Mouse (Mus musculus): Measurements from ENCODE around the gene Ylpm1.

The Ylpm1 gene

DNA sequence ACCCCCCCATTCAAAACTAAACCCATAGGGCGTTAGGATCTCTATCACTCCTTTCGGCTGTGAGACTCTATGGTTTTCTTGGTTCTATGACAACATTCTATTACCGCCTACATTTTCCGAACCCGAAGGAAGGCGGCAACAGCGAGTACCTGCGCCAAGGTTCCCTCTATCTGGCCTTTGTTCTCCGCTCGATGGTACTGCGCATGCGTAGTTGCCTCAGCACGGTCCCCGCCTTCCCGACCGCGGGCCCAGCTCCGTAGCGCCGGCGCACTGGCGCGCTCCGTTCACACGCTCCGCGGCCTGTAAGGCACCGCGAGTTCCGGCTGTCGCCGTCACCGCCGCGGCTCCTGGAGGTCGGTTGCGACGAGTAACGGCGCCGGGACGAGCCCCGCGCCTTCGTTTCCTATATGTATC lies at the start of gene Ylpm1:
TSS of gene Ylpm1 (plus strand) at position 239 of the 414 bp plus-strand sequence.
- DNase-seq = peak; percentile 96

DNA sequence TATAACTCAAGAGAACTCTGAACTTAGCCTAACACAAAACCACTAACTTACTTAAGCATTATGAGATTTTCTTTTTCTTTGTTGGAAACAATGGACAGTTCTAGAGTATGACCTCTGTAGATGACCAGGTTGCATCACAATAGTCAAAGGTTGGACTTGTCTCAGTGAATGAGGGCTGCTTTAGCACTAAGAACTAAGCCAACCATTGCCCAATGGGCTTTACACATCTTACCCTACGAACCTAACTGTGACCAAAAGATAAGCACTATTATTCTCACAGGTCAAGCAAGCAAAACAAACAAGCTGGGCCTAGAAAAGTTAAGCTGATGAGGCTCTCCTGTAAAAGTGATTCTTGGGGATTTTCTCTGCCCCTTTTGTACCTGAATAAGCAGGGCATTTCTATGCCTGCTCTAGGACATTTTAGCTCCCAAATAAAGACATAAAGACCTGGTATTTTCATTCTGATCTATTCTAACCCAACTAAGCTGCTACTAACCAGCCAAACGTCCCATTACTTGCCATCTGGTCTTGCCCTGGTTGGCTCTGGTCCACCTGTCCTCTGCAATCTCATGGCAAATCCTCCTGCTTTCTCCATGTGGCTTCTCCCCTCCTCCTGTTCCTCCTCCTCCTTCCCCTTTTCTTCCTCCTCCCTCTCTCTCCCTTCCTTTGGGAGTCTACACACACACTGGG lies 48.1 kb upstream of the Ylpm1 start:
- no peak for DNase-seq

DNA sequence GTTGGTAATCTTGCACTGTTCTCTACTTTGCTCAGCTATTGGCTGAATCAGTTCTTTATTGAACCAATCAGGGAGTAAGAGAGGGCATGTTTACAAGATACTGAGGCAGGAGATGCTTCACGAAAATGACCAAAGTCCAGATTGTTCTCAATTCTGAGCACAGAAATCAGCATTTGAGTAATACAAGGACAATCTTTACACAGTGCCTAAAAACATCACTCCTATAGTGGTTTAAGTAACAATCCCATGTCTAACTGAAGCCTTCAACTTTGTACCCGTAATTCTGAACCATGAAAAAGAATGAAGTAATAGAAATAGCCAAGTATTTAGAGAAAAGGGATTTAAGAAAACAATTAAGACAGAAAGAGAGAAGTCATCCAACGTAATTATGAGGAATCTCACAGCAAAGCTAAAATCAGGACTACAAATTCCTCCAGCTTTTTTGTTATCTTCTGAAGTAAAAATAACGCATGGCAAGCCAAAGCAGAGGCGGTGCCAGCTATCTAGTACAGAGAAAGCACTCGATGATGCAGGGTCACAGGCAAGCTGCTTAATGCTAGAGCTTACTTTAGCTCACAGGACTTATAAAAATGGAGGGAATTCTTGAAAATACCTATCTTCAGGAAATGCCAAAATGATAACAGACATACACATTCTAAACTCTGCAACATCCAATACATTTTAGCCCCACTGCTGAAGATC lies 47.4 kb upstream of the Ylpm1 start:
- no peak for DNase-seq

- DNase-seq = no peak
Observed at GRCm38 (mm10) chr12:84950763-84951162, 45.4 kb upstream of the Ylpm1 start.

- DNase-seq = no peak
Observed at GRCm38 (mm10) chr12:84951531-84951930, 44.6 kb upstream of the Ylpm1 start.

GRCm38 (mm10) chr12:84952351-84952750 lies 43.8 kb upstream of the Ylpm1 start:
- DNase-seq = no peak

DNA sequence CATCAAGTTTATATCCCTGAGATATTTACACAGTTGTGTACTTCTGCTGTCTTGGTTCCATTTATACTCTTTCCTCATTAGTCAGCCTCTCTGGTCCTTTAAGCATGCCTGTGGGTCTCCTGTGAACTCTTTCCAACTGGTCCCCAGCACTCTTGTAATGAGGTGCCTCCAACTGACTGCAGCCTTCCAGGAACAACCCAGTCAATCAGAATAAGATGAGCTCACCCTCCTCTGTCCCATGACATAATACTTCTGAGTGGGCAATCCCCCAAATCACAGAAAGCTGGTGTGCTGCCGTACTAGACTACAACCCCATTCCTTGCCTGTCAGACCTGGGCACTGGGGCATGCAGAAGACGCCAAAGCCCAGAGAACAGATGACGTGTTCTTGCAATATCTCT lies 39.8 kb upstream of the Ylpm1 start:
- DNase-seq = no peak

DNA sequence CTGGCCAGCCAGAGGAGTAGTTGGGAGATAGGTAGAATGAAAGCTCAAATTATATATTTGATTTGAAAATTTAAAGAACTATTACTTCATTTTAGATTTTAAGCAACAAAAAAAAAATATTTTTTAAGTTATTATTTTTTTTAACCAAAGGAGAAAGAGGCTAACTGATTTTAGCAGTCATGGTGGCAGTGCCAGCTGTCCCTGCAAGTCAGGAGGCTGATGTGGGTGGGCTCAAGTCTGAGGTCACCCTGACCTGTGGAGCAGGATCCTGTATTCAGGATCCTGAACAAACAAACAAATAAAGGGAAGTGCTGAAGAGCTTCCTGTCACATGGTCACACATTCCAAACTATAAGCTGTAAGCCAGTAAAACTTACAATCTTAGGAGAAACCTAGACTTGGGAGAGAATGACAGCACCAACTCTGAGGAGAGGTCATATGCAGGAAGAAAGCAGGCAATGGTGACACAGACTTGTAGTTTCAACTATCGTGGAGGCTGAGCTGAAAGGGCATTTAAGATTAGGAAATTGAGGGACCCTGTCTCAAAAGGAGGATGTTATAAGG lies 37.2 kb upstream of the Ylpm1 start:
- DNase-seq = no peak

DNA sequence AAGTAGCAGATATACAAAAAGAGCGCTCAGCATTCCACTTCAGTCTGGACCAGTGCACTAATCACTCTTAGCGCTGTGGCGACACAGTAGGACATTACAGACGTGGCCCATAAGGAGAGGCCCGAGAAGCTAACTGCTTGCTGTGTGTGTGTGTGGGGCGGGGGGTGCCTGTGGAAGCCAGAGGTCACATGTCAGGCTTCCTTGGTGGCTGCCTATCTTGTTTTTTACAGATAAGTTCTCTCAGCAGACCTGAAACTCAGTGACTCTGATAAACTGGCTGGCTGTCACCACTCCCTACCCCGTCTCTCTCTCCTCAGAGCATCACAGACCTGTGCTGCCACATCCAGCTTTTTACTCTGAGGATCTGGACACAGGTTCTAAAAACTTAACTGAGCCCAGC lies 33.5 kb upstream of the Ylpm1 start:
- no peak for DNase-seq

- peak; percentile 28 to 39 for DNase-seq
Observed at GRCm38 (mm10) chr12:84968831-84969655, 27.1 kb upstream of the Ylpm1 start.

GRCm38 (mm10) chr12:84969656-84970427 lies 26.3 kb upstream of the Ylpm1 start:
- DNase-seq = peak; percentile 32 to 34

- DNase-seq = peak; percentile 85 to 87
Observed at GRCm38 (mm10) chr12:84970428-84971096, 25.6 kb upstream of the Ylpm1 start, which contains the start of the genes Fcf1 and Arel1. Fcf1 (plus strand) TSS chr12:84970897. Arel1 (minus strand) TSS chr12:84970900.

- DNase-seq = no peak
Observed at GRCm38 (mm10) chr12:84979264-84979862, 16.8 kb upstream of the Ylpm1 start.

DNA sequence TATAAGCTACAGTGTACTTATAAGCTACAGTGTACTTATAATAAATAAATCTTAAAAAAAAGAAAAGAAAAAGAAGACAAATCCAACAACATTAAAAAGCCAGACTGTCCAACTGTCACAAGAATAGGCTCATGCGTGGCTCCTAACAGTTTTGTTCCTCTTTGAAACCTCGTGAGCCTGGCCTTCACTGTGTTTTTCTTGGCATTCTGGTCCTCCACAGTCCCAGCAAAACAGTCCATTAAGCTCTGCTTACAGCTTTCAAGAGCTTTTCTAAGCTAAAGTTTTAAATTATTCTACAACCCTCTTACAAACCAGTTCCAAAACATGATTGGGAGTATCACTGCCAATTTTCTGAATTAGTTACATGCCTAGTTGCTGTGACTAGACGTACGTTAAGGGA lies 6.7 kb upstream of the Ylpm1 start:
- no peak for DNase-seq

- DNase-seq = no peak
Observed at GRCm38 (mm10) chr12:84995112-84995761, 884 bp upstream of the Ylpm1 start.

GRCm38 (mm10) chr12:84996501-84997398 lies 629 bp downstream of the Ylpm1 start:
- peak in 1 of 2 experiments; percentile 59 for DNase-seq

- DNase-seq = no peak
Observed at GRCm38 (mm10) chr12:84999053-84999452, 2.9 kb downstream of the Ylpm1 start.

DNA sequence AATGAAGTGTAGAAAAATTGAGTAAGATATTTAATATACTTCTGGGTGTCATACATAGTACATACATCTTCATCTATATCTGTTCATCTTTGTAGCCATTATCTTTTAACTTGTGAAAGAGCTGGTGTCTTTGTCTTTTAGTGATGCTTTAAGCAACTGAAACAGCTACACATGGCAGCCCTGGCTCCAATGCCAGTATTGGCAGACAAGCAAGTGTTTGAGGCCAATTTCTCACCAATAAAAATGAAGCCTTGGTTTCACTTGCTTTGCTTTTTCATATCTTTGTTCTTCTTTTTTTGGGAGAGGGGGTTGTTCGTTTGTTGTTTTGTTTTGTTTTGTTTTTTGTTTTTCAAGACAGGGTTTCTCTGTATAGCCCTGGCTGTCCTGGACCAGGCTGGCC lies 10.1 kb downstream of the Ylpm1 start:
- DNase-seq = no peak

DNA sequence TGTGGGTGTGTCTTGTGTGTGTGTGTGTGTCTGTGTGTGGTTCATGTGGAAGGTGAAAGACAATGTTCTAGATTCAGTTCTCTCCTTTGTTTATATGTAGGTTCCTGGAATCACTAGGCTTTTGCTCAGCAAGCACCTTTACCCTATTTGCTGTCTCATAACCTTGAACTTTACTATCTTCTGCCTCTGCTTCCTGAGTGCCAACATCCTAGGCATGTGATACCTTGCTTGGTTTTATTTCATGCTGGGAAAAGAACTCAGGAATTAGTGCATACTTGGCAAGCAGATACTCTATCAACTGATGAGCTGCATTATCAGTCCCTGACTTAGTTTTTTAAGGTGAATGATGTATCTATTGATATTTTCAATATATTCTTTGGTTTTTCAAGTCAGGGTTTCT lies 10.9 kb downstream of the Ylpm1 start:
- DNase-seq = no peak

DNA sequence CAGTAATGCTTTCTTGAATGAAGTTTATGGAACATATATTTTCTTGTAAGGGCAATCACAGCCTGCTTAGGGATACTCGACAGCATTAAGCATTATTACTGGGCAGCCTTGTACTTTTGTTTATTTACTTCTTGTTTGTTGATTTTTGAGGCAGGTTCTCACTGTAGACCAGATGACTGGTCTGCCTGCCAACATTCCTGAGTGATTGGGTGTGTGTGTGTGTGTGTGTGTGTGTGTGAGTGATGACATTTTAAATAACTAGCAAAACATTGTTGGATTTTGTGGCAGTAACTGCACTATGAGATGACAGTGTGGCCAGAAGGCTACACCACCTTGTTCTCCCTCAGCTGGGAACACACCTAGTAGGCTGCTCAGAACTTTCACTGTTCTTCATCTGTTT lies 13.7 kb downstream of the Ylpm1 start:
- no peak for DNase-seq

Measured in B cell, adult 2 months (primary cell).